Mouse (Mus musculus) CH12.LX (cell line): ENCODE data around the gene Rptor.

ENCODE experiments used
- CTCF ChIP-seq, 2 experiments: IDR thresholded peaks in 1 of 2; conservative IDR thresholded peaks in 1 of 2; 2 replicates each; pipeline ENCODE4 v1.5.1; 2011 to 2012; ENCODE audit warnings: low read depth in 2 of 2, low read length in 2 of 2, improper control_type of control experiment in 1 of 2, inconsistent platforms in 1 of 2, mild to moderate bottlenecking in 1 of 2, moderate library complexity in 1 of 2
- E2F4 ChIP-seq: IDR thresholded peaks from 2 replicates; pipeline ENCODE4 v1.6.1; 2011; ENCODE audit warnings: low read depth, low read length, improper control_type of control experiment; ENCODE audit not compliant: insufficient replicate concordance
- EP300 ChIP-seq: IDR thresholded peaks from 2 replicates; pipeline ENCODE4 v1.6.1; 2011; ENCODE audit warnings: low read length, improper control_type of control experiment
- MYC ChIP-seq: IDR thresholded peaks from 2 replicates; pipeline ENCODE4 v1.6.1; 2011; ENCODE audit warnings: low read depth, mild to moderate bottlenecking, improper control_type of control experiment, low read length
- POLR2A ChIP-seq: IDR thresholded peaks from 2 replicates; pipeline ENCODE4 v1.6.1; 2011; ENCODE audit warnings: low read depth, mild to moderate bottlenecking, improper control_type of control experiment, low read length
- UBTF ChIP-seq: IDR thresholded peaks from 2 replicates; pipeline ENCODE4 v1.6.1; 2012; ENCODE audit warnings: low read depth, mild to moderate bottlenecking, inconsistent platforms, low read length, improper control_type of control experiment, moderate library complexity
- ZC3H11A ChIP-seq: IDR thresholded peaks from 2 replicates; pipeline ENCODE4 v1.6.1; 2012; ENCODE audit warnings: low read depth, mild to moderate bottlenecking, inconsistent platforms, low read length, improper control_type of control experiment
- ZKSCAN1 ChIP-seq: IDR thresholded peaks from 2 replicates; pipeline ENCODE4 v1.6.1; 2012; ENCODE audit warnings: low read depth, inconsistent platforms, low read length, improper control_type of control experiment, borderline replicate concordance
- ZNF384 ChIP-seq: IDR thresholded peaks from 2 replicates; pipeline ENCODE4 v1.6.1; 2012; ENCODE audit warnings: low read depth, low read length, improper control_type of control experiment, inconsistent platforms

DNA sequence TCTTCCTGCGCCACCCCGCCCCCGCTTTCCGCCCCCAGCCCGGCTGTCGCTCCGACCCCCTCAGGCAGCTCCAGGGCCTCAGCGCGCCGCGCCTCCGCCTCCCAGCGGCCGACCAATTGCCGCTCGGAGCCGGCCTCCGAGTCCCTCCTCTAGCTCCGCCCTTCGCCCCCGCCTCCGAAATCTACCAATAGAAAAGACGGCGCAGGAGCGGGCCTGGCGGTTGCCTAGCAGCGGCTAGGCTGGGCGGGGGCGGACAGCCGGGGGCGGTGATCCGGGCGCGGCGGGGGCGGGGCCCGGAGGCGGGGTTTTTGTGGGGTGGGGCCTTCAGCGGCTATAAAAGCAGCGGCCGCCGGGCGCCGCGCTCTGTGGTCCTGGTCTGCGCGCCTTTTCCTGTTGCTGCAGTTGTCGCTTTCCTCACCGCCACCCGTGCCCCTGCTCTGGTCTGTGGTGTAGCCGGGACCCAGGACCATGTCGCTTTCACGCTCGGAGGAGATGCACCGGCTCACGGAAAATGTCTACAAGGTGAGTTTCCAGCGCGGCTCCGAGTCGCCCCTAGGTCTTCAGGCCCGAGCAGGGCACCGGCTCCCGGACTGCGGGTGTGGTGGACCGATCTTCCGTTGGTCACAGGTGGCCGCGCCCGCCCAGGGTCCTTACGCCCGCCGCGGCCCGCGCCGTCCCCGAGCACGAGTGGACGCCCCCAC, 340.2 kb downstream of the Rptor start, which contains the start of gene Baiap2:
- TF ChIP-seq EP300 (no peak), CTCF (conservative IDR thresholded peaks at IDR 0.05 in 1 of 2, IDR thresholded peaks at IDR 0.05 in 1 of 2; ENCODE audit: low read depth in 2 of 2, low read length in 2 of 2) (no peak), ZKSCAN1 (no peak), E2F4 (no peak), POLR2A (peak; percentile 99), ZC3H11A (no peak), ZNF384 (no peak), MYC (no peak), UBTF (0 out of 2 replicates have a peak, but pooled peaks have one; percentile 33)
